In the genomic region with DNA sequence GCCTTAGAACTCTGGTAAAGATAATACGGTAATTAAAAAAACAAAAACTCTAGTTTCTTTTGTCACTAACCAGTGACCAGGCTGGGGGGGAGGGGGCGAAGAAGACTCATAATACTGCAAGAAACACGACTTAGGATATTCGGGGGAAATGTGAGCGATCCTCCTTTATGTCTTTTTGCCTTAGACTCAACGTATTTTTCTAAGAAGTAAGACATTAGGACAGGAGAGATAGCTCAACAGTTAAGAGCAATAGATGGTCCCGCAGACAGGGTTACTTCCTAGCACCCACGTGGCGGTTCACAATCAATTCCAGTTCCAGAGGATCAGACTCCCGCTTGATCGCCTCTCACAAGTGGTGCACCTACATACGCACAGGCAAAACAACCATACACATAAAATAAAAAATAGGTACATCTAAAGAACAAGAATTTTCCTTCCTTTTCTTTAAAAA, we compare ENCODE assay signal across 8 mouse cellular contexts. TPM values are rescaled to one million over a fixed set of nuclear protein-coding genes. Genes with fewer than 3 reads are reported as not detected.
DNase-seq lines count a peak whose midpoint lies in the region; ATAC-seq and TF ChIP-seq lines count a peak whose summit lies in the region.

No protein-coding gene starts in this region.

- TF ChIP-seq POLR2A in liver, adult 2 months (IDR thresholded peaks at IDR 0.05; ENCODE audit: extremely low read depth, insufficient read depth, low read length), result no peak
- TF ChIP-seq POLR2A in myocyte (IDR thresholded peaks at IDR 0.05; ENCODE audit: insufficient read length, low read depth), result no peak

- peak overlapping the region; percentile 82 for H3K27ac ChIP-seq in liver, adult 2 months (replicated peaks; ENCODE audit: insufficient read depth, low read depth, low read length)
- peak overlapping the region; percentile 94 for H3K27ac ChIP-seq in embryonic facial prominence, embryonic 10.5 days (replicated peaks)
- peak overlapping the region; percentile 88 for H3K27ac ChIP-seq in hindbrain, embryonic 15.5 days (replicated peaks)

- peaks cover 8% of the 10 kb centered on the region for H3K79me2 ChIP-seq in liver, adult 2 months (ENCODE audit: control insufficient read depth, insufficient read depth, low read length)
- peaks cover 41% of the 10 kb centered on the region for H3K79me2 ChIP-seq in myocyte (ENCODE audit: control insufficient read depth, insufficient read depth)

- peak overlapping the region; percentile 29 for H3ac ChIP-seq in myocyte (ENCODE audit: control insufficient read depth, insufficient read length)

- peaks cover 18% of the 10 kb centered on the region for H3K36me3 ChIP-seq in liver, adult 2 months (ENCODE audit: control insufficient read depth, insufficient read depth, low read length)
- peaks cover 26% of the 10 kb centered on the region for H3K36me3 ChIP-seq in embryonic facial prominence, embryonic 10.5 days (replicated peaks)
- H3K36me3 ChIP-seq in hindbrain, embryonic 15.5 days, result peaks cover 20% of the 10 kb centered on the region
- H3K36me3 ChIP-seq in myocyte (ENCODE audit: control insufficient read depth, insufficient read depth), result peaks cover 22% of the 10 kb centered on the region

- no peaks in the 10 kb centered on the region for H3K9me3 ChIP-seq in embryonic facial prominence, embryonic 10.5 days
- H3K9me3 ChIP-seq in hindbrain, embryonic 15.5 days, result no peaks in the 10 kb centered on the region

- no peaks in the 10 kb centered on the region for H3K27me3 ChIP-seq in liver, adult 2 months (ENCODE audit: control insufficient read depth, insufficient read depth, low read length)
- H3K27me3 ChIP-seq in embryonic facial prominence, embryonic 10.5 days (replicated peaks; ENCODE audit: low read depth, poor library complexity, severe bottlenecking), result no peaks in the 10 kb centered on the region
- H3K27me3 ChIP-seq in hindbrain, embryonic 15.5 days, result no peaks in the 10 kb centered on the region
- no peaks in the 10 kb centered on the region for H3K27me3 ChIP-seq in myocyte (ENCODE audit: control insufficient read depth, insufficient read depth, insufficient read length)

- H3K4me2 ChIP-seq in hindbrain, embryonic 15.5 days, result peak overlapping the region; percentile 74
- peak overlapping the region; percentile 82 for H3K4me2 ChIP-seq in myocyte (ENCODE audit: low read depth)

- ATAC-seq in hindbrain, embryonic 15.5 days (ENCODE audit: low FRiP score, low read depth), result peak; percentile 13; the same call in 1 of the 2 replicates

- peak overlapping the region; percentile 33 for H3K9ac ChIP-seq in liver, adult 2 months (ENCODE audit: low read depth, low read length)
- H3K9ac ChIP-seq in hindbrain, embryonic 15.5 days, result peak overlapping the region; percentile 57

- peaks cover 2% of the 10 kb centered on the region; the same call in 1 of the 2 replicates for H3K4me1 ChIP-seq in liver, adult 2 months (ENCODE audit: control insufficient read depth, insufficient read depth, low read length)
- peaks cover 20% of the 10 kb centered on the region for H3K4me1 ChIP-seq in embryonic facial prominence, embryonic 10.5 days
- peaks cover 26% of the 10 kb centered on the region for H3K4me1 ChIP-seq in hindbrain, embryonic 15.5 days (replicated peaks)

- DNase-seq in liver, adult 2 months (ENCODE audit: extremely low read depth, low read depth, low spot score), result no peak
- no peak for DNase-seq in liver
- no peak for DNase-seq in embryonic facial prominence, embryonic 10.5 days (ENCODE audit: low spot score)
- DNase-seq in ovary, postnatal 10 days (ENCODE audit: low spot score), result no peak
- no peak for DNase-seq in cerebellum, adult 18-20 months
- DNase-seq in layer of hippocampus, postnatal 36 days, result no peak

- peak overlapping the region; percentile 65 for H3K4me3 ChIP-seq in liver, adult 2 months (ENCODE audit: insufficient read depth, low read depth, low read length)
- H3K4me3 ChIP-seq in embryonic facial prominence, embryonic 10.5 days, result peak overlapping the region; percentile 86
- peak overlapping the region; percentile 76 for H3K4me3 ChIP-seq in hindbrain, embryonic 15.5 days
- H3K4me3 ChIP-seq in myocyte, result peak overlapping the region; percentile 78

- 0% methylated on average over 12 of the region's 12 CpGs for WGBS in liver, adult 2 months
- 1% methylated on average over 12 of the region's 12 CpGs for WGBS in embryonic facial prominence, embryonic 10.5 days
- 1% methylated on average over 12 of the region's 12 CpGs for WGBS in hindbrain, embryonic 15.5 days

- no peak for TF ChIP-seq CTCF in liver, adult 2 months (IDR thresholded peaks at IDR 0.05; ENCODE audit: low read depth, low read length)

TF ChIP-seq in myocyte, 11 proteins besides CTCF, POLR2A, EP300 and RAD21:
- TF ChIP-seq E2F4 (IDR thresholded peaks at IDR 0.05; ENCODE audit: insufficient read depth) (no peak), USF1 (IDR thresholded peaks at IDR 0.05; ENCODE audit: low read depth) (peak; percentile 62), MAX (IDR thresholded peaks at IDR 0.05; ENCODE audit: low read depth) (no peak), POLR2AphosphoS2 (IDR thresholded peaks at IDR 0.05; ENCODE audit: insufficient read length, low read depth) (no peak)

RNA-seq across cellular contexts. Expression of a gene that starts 0.7 kb away (rescaled TPM):
- 4.3 and 6.0 TPM in 2 replicates for total RNA-seq in liver, adult 2 months (2014; rRNA removed)
- 3.4 and 3.6 TPM in 2 replicates for polyA plus RNA-seq in liver, adult 2 months (2012; rRNA removed)
- polyA plus RNA-seq in embryonic facial prominence, embryonic 10.5 days (2016; fragmentation: Nextera tagmentation; extraction: Ambion mirVana), result 12.6 and 14.7 TPM in 2 replicates
- 9.5 and 12.2 TPM in 2 replicates for polyA plus RNA-seq in hindbrain, embryonic 15.5 days (2015; fragmentation: Nextera tagmentation; extraction: Ambion mirVana)
- polyA plus RNA-seq in myocyte (2012; fragmentation: generic; extraction: Trizol), result 2.7 TPM
- 1 to 10 TPM; 5.0 to 5.3 TPM for total RNA-seq in layer of hippocampus, postnatal 36 days (2021)

RNA-seq across cellular contexts. Expression of a gene that starts 0.8 kb away (rescaled TPM):
- 104 and 130 TPM in 2 replicates for total RNA-seq in liver, adult 2 months (2014; rRNA removed)
- polyA plus RNA-seq in liver, adult 2 months (2012; rRNA removed), result 78.2 and 79.7 TPM in 2 replicates
- 862 and 910 TPM in 2 replicates for polyA plus RNA-seq in embryonic facial prominence, embryonic 10.5 days (2016; fragmentation: Nextera tagmentation; extraction: Ambion mirVana)
- polyA plus RNA-seq in hindbrain, embryonic 15.5 days (2015; fragmentation: Nextera tagmentation; extraction: Ambion mirVana), result 446 and 451 TPM in 2 replicates
- 409 TPM for polyA plus RNA-seq in myocyte (2012; fragmentation: generic; extraction: Trizol)
- 100 to 1,000 TPM; 185 to 188 TPM for total RNA-seq in layer of hippocampus, postnatal 36 days (2021)

RNA-seq across cellular contexts. Expression of a gene that starts 9.1 kb away (rescaled TPM):
- not detected in 2 replicates for total RNA-seq in liver, adult 2 months (2014; rRNA removed)
- not detected in 2 replicates for polyA plus RNA-seq in liver, adult 2 months (2012; rRNA removed)
- not detected in 2 replicates for polyA plus RNA-seq in embryonic facial prominence, embryonic 10.5 days (2016; fragmentation: Nextera tagmentation; extraction: Ambion mirVana)
- 0.35 TPM in 1 of 2 replicates, not detected in the other for polyA plus RNA-seq in hindbrain, embryonic 15.5 days (2015; fragmentation: Nextera tagmentation; extraction: Ambion mirVana)
- 0.06 TPM for polyA plus RNA-seq in myocyte (2012; fragmentation: generic; extraction: Trizol)
- total RNA-seq in layer of hippocampus, postnatal 36 days (2021), result under 1 TPM; 0.47 to 0.76 TPM

RNA-seq across cellular contexts. Expression of a gene that starts 28.7 kb away (rescaled TPM):
- total RNA-seq in liver, adult 2 months (2014; rRNA removed), result 17.8 and 26.6 TPM in 2 replicates
- 136 and 154 TPM in 2 replicates for polyA plus RNA-seq in liver, adult 2 months (2012; rRNA removed)
- 142 and 153 TPM in 2 replicates for polyA plus RNA-seq in embryonic facial prominence, embryonic 10.5 days (2016; fragmentation: Nextera tagmentation; extraction: Ambion mirVana)
- 119 and 125 TPM in 2 replicates for polyA plus RNA-seq in hindbrain, embryonic 15.5 days (2015; fragmentation: Nextera tagmentation; extraction: Ambion mirVana)
- 171 TPM for polyA plus RNA-seq in myocyte (2012; fragmentation: generic; extraction: Trizol)
- total RNA-seq in layer of hippocampus, postnatal 36 days (2021), result 10 to 100 TPM; 78.4 to 84.8 TPM

RNA-seq across cellular contexts. Expression of a gene that starts 39.8 kb away (rescaled TPM):
- 1.1 and 1.7 TPM in 2 replicates for total RNA-seq in liver, adult 2 months (2014; rRNA removed)
- 2.5 and 2.9 TPM in 2 replicates for polyA plus RNA-seq in liver, adult 2 months (2012; rRNA removed)
- polyA plus RNA-seq in embryonic facial prominence, embryonic 10.5 days (2016; fragmentation: Nextera tagmentation; extraction: Ambion mirVana), result 2.4 and 4.8 TPM in 2 replicates
- 1.2 and 1.7 TPM in 2 replicates for polyA plus RNA-seq in hindbrain, embryonic 15.5 days (2015; fragmentation: Nextera tagmentation; extraction: Ambion mirVana)
- 2.3 TPM for polyA plus RNA-seq in myocyte (2012; fragmentation: generic; extraction: Trizol)
- total RNA-seq in layer of hippocampus, postnatal 36 days (2021), result 1 to 10 TPM; 1.5 to 1.9 TPM
